Mouse (Mus musculus): ENCODE data around the gene Il17d. TPM values are rescaled to one million over a fixed set of nuclear protein-coding genes. Genes with fewer than 3 reads are reported as not detected.

Il17d gene
- polyA plus RNA-seq (2016; fragmentation: Nextera tagmentation; extraction: Ambion mirVana), result 0.55 and 1.3 TPM in 2 replicates

DNA sequence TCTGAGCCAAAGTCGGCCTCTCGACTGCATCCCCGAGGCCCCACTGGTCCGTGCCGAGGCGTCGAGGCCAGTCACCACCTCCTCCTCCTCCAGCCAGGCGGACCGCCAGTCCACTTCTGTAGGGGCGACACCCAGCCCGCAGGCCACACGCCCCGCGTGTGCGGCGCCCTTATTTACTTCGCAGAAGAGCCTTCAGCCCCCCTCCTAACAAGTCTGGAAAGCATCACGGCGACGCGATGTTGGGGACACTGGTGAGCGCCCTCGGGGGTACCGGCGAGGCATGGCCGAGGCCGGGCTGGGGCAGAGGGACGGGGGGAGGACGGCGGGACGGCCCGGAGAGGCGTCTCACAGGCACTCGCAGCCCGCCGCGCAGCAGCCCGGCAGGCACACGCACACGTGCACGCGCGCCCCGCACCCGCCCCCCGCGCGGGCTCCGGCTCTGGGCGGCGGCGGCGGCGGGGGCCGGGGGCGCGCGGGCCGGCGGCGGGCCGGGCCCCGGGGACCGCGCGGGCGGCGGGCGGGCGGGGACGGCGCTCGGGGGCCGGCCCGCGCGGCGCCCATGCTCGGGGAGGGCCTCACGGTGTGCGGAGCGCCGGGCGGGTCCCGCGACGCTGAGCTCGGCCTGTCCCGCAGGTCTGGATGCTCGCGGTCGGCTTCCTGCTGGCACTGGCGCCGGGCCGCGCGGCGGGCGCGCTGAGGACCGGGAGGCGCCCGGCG is at the start of gene Il17d:
Il17d (plus strand) TSS at position 107 of the 717 bp plus-strand sequence.
- Histone ChIP-seq H3K27me3 (ENCODE audit: insufficient read depth, poor library complexity, severe bottlenecking) (peaks cover 59% of the 10 kb centered on the region), H3K4me3 (peak within 1 kb of the TSS; percentile 92), H3K4me1 (peaks cover 18% of the 10 kb centered on the region), H3K27ac (peak within 1 kb of the TSS; percentile 79), H3K36me3 (no peaks in the 10 kb centered on the region), H3K9me3 (no peaks in the 10 kb centered on the region)
- WGBS, result 8% methylated on average over 104 of the region's 104 CpGs
- no peak for DNase-seq (ENCODE audit: low spot score)

DNA sequence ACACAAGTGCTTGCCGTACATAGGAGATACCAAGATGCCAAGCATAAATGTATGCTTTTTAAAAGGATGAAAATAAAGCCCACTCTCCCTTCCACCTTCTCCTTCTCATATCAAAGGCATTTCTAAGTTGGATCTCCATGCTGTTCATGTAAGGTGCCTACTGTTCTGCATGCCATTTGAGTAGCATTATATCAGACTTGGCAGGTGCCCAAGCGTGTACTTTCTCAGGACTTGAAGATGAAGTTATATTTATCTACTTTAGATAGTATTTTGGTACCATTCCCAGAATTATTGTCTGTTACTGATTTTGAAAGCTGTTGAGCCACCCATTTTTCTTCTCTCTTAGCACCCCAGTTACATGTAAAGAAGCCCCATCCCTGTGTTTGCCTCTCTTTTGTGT is 49.5 kb upstream of the Il17d start:
- H3K9me3 ChIP-seq, result no peaks in the 10 kb centered on the region
- WGBS, result 75% methylated on average over 2 of the region's 2 CpGs
- H3K36me3 ChIP-seq, result no peaks in the 10 kb centered on the region
- no peak overlapping the region for H3K27ac ChIP-seq
- no peak overlapping the region for H3K4me3 ChIP-seq
- H3K27me3 ChIP-seq (ENCODE audit: insufficient read depth, poor library complexity, severe bottlenecking), result no peaks in the 10 kb centered on the region
- no peaks in the 10 kb centered on the region for H3K4me1 ChIP-seq
- DNase-seq (ENCODE audit: low spot score), result no peak

DNA sequence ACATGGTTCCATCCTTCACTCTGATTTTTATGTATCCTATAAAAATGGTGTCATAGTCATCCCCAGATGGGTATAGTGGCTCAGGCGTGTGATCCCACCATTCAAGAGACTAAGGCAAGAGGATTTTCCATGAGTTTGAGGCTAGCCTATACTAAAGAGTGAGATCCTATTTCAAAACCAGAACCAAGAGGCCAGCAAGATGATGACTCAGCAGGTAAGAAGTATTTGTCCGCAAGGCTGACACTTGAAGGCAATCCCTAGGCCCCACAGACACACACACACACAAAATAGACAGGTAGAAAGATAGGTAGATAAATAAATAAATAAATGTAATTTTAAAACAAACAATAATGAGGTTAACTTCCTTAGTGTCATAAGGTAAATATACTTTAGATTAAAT is 42.3 kb upstream of the Il17d start:
- DNase-seq (ENCODE audit: low spot score), result no peak
- Histone ChIP-seq H3K27ac (no peak overlapping the region), H3K36me3 (no peaks in the 10 kb centered on the region), H3K27me3 (ENCODE audit: insufficient read depth, poor library complexity, severe bottlenecking) (no peaks in the 10 kb centered on the region), H3K4me3 (no peak overlapping the region), H3K4me1 (no peaks in the 10 kb centered on the region), H3K9me3 (no peaks in the 10 kb centered on the region)
- 88% methylated on average over 2 of the region's 2 CpGs for WGBS

DNA sequence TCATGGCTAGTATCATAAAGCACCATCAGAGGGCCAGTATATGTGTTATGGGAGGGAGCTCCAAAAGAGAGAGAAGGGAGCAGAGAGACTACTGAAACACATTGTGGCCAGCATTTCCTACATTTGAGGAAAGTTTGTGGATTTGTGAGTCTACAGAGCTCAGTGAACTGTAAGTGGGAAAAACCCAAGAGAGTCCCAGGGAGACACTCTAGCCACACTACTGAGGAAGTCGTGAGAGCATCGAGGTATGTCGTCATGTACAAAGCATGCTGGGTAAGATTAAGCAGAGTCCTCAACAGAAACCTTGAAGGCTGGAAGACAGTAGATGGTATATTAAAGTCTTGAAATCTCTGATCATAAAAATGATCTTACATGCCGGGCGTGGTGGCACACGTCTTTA is 40.4 kb upstream of the Il17d start:
- Histone ChIP-seq H3K4me1 (no peaks in the 10 kb centered on the region), H3K4me3 (no peak overlapping the region), H3K36me3 (no peaks in the 10 kb centered on the region), H3K27me3 (ENCODE audit: insufficient read depth, poor library complexity, severe bottlenecking) (no peaks in the 10 kb centered on the region), H3K27ac (no peak overlapping the region), H3K9me3 (no peaks in the 10 kb centered on the region)
- DNase-seq (ENCODE audit: low spot score), result no peak
- WGBS, result 93% methylated on average over 6 of the region's 6 CpGs

DNA sequence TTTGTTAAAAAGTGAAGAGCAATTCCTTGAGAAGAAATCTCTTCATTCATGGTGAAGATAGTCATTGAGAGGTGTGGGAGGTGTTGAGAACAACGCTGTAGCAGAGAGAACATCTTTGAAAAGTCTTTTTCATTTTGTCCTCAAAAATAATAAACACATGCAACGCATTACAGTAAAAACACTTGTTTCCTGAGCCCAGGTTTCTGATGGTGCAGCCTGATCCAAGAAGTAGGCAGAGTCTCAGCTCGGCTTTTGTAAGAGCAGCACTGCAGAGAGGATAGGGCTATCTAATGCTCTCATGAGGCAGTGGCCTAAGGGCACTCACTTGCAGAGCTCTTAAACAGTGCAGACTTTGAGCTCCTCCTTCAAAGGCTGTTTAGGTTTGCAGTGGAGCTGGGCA is 34.9 kb upstream of the Il17d start:
- Histone ChIP-seq H3K36me3 (no peaks in the 10 kb centered on the region; the same call in 1 of the 2 replicates), H3K27ac (no peak overlapping the region), H3K4me1 (no peaks in the 10 kb centered on the region), H3K4me3 (no peak overlapping the region), H3K27me3 (ENCODE audit: insufficient read depth, poor library complexity, severe bottlenecking) (no peaks in the 10 kb centered on the region), H3K9me3 (no peaks in the 10 kb centered on the region)
- no peak for DNase-seq (ENCODE audit: low spot score)
- 77% methylated on average over 3 of the region's 3 CpGs for WGBS

DNA sequence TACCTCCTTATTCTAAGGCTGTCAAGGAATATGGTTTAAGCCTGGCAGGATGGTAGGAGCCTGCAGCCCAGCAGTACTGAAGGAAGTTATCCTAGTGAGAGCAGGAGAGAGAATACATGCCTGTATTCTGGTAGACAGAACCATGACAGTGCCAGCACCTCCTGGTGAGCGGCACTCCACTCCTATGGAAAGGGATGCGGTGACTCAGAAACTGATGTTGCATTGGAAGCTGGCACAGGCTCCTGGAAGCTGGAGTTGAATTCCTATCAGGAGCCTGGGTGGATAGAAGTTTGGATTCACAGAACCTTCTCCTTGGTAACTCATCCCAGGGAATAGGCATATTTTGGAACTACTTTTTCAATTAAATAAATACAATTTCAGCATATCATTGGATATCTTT is 30.7 kb upstream of the Il17d start:
- Histone ChIP-seq H3K36me3 (no peaks in the 10 kb centered on the region; the same call in 1 of the 2 replicates), H3K27me3 (ENCODE audit: insufficient read depth, poor library complexity, severe bottlenecking) (no peaks in the 10 kb centered on the region), H3K9me3 (no peaks in the 10 kb centered on the region), H3K27ac (no peak overlapping the region), H3K4me3 (no peak overlapping the region), H3K4me1 (no peaks in the 10 kb centered on the region)
- WGBS, result 78% methylated on average over 2 of the region's 2 CpGs
- DNase-seq (ENCODE audit: low spot score), result peak; percentile 14

DNA sequence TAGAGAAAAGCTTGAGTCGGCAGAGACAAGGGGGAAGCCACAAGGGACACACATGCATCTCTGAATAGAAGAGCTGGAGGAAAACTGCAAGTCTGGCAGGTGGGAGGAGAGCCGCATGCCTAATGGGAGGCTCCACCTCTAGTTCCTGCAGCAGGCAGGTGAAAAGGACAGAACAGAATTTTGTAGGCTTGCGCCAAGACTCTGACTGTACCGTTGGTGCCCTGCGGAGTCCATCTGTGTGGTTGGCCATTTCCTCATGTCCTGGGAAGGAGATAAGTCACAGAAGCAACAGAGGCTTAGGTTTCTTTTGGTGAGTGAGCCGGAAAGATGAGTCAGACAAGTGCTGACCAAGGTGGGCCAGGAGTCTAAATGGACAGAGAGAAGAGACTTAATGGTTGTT is 20.8 kb upstream of the Il17d start:
- no peak for DNase-seq (ENCODE audit: low spot score)
- H3K4me3 ChIP-seq, result no peak overlapping the region
- H3K4me1 ChIP-seq, result no peaks in the 10 kb centered on the region
- WGBS, result 75% methylated on average over 6 of the region's 6 CpGs
- no peak overlapping the region for H3K27ac ChIP-seq
- no peaks in the 10 kb centered on the region for H3K27me3 ChIP-seq (ENCODE audit: insufficient read depth, poor library complexity, severe bottlenecking)
- H3K9me3 ChIP-seq, result no peaks in the 10 kb centered on the region
- H3K36me3 ChIP-seq, result no peaks in the 10 kb centered on the region

DNA sequence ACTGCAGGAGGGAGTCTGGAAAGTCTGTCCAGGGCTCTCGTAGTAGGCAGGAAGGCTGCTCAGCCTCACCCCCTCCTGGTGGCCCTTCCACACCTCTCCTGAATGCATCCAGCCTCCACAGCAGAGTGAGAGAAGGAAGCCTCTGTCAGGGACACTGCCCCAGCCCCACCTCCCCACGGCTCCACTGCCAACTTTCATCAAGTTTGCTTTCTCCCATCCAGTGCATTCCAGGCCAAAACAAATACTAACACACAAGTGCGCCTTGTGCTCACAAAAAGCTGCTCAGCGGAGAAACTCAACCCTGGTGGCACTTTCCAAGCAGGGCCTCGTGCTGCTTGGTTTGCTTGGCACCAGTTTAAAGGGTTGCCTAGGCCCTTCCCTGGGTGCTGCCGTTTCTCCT is 15.0 kb upstream of the Il17d start:
- DNase-seq (ENCODE audit: low spot score), result no peak
- 52% methylated on average over 6 of the region's 6 CpGs for WGBS
- H3K4me3 ChIP-seq, result no peak overlapping the region
- H3K27ac ChIP-seq, result no peak overlapping the region
- no peaks in the 10 kb centered on the region for H3K36me3 ChIP-seq
- H3K4me1 ChIP-seq, result no peaks in the 10 kb centered on the region
- H3K27me3 ChIP-seq (ENCODE audit: insufficient read depth, poor library complexity, severe bottlenecking), result no peaks in the 10 kb centered on the region
- no peaks in the 10 kb centered on the region for H3K9me3 ChIP-seq

DNA sequence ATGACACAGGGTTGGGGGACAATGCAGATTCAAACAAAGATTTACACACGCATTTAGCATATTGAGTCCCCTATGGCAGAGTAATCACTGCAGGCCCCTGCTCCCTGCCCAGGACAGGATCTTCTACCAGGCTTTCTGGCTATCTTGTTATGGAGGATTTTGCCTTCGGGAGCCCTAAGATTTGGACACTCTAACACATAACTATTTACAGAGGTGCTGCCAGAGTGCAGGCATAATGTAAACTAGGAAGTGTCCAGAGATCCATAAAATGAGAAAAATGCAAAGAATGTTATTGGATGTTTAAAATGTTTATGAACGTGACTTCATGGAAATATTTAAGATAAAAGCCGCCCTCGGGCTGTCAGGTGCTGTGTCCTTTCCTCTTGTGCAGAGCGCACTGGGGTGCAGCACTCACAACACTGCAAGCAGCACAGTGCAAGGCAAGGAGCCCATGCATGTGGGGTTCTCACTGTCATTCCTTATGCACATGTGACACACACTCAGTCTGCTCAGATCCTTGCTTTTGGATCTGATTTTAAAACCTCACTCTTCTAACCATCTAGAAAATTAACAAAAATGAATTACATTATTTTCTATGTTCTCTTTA is 9.3 kb upstream of the Il17d start:
- H3K4me1 ChIP-seq, result no peaks in the 10 kb centered on the region
- WGBS, result 65% methylated on average over 6 of the region's 6 CpGs
- no peaks in the 10 kb centered on the region for H3K36me3 ChIP-seq
- H3K9me3 ChIP-seq, result no peaks in the 10 kb centered on the region
- H3K27me3 ChIP-seq (ENCODE audit: insufficient read depth, poor library complexity, severe bottlenecking), result no peaks in the 10 kb centered on the region
- H3K4me3 ChIP-seq, result no peak overlapping the region
- no peak overlapping the region for H3K27ac ChIP-seq
- no peak for DNase-seq (ENCODE audit: low spot score)

DNA sequence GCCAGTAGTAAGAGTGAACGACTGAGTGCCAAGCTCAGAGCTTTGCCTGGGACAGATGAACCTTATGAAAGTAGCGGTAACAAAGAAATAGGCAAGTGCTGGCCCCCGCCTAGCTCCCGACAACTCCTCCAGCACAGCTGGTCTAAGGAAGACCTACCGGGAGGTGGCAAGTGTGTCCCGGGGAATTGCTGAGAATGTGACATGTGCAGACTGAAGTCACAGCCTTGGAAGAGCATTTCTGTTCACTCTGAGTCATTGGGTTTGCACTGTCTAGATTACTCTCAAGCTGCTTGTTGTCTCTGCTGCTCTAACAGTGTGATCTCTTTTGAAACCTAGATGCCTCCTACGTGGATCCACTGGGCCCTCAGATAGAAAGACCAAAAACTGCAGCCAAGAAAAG is 7.6 kb upstream of the Il17d start:
- Histone ChIP-seq H3K27ac (no peak overlapping the region), H3K4me3 (no peak overlapping the region), H3K27me3 (ENCODE audit: insufficient read depth, poor library complexity, severe bottlenecking) (no peaks in the 10 kb centered on the region), H3K9me3 (no peaks in the 10 kb centered on the region), H3K36me3 (no peaks in the 10 kb centered on the region), H3K4me1 (no peaks in the 10 kb centered on the region)
- 79% methylated on average over 7 of the region's 7 CpGs for WGBS
- no peak for DNase-seq (ENCODE audit: low spot score)

DNA sequence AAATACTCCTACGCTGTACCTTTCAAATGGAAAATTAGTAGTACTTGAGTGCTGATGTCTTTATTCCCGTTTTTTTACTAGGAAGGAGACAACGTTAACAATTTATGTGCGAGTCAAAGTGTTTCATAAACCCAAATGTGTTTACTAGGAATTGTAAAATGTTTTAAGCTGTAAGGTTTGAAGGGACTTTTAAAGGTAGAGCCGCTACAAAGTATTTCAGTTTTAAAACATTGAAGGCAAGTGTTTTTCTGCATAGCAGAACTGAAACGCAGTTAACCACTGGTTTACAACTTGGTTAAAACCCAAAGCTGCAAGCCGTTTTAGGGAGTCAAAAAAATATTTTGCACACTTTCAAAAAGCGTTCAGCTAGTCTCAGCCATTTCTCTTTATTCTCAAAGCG is 815 bp upstream of the Il17d start:
- no peak overlapping the region; the same call in 1 of the 2 replicates for H3K4me3 ChIP-seq
- H3K4me1 ChIP-seq, result peaks cover 12% of the 10 kb centered on the region
- DNase-seq (ENCODE audit: low spot score), result no peak
- no peaks in the 10 kb centered on the region for H3K9me3 ChIP-seq
- no peak overlapping the region for H3K27ac ChIP-seq
- 89% methylated on average over 9 of the region's 9 CpGs for WGBS
- peaks cover 58% of the 10 kb centered on the region for H3K27me3 ChIP-seq (ENCODE audit: insufficient read depth, poor library complexity, severe bottlenecking)
- no peaks in the 10 kb centered on the region for H3K36me3 ChIP-seq

DNA sequence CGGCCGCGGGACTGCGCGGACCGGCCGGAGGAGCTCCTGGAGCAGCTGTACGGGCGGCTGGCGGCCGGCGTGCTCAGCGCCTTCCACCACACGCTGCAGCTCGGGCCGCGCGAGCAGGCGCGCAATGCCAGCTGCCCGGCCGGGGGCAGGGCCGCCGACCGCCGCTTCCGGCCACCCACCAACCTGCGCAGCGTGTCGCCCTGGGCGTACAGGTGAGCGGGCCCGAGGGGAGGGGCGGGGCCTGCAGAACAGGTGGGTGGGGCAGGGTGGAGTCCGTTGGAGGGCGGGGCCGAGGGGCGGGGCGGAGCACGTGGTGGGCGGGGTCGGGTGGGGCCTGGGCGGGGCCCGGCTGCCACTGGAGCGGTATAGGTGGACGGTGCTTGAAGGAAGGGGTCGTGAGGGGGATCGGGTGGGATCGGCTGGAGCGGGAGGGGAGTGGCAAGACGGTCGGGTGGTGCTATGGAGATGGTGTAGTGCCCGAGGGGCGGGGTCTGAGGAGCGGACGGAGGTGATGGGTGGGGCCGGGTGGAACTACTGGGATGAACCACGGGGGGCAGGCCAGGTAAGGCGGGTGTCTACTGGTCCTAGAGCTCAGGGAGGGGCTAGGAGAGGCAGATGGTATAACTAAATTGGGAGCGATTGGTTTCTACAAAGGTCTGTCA is 942 bp downstream of the Il17d start:
- Histone ChIP-seq H3K4me1 (peaks cover 18% of the 10 kb centered on the region), H3K4me3 (peak overlapping the region; percentile 92), H3K9me3 (no peaks in the 10 kb centered on the region), H3K27me3 (ENCODE audit: insufficient read depth, poor library complexity, severe bottlenecking) (peaks cover 59% of the 10 kb centered on the region), H3K27ac (peak overlapping the region; percentile 79), H3K36me3 (no peaks in the 10 kb centered on the region)
- WGBS, result under 1% methylated on average over 53 of the region's 60 CpGs
- peak; percentile 86 for DNase-seq (ENCODE audit: low spot score)

DNA sequence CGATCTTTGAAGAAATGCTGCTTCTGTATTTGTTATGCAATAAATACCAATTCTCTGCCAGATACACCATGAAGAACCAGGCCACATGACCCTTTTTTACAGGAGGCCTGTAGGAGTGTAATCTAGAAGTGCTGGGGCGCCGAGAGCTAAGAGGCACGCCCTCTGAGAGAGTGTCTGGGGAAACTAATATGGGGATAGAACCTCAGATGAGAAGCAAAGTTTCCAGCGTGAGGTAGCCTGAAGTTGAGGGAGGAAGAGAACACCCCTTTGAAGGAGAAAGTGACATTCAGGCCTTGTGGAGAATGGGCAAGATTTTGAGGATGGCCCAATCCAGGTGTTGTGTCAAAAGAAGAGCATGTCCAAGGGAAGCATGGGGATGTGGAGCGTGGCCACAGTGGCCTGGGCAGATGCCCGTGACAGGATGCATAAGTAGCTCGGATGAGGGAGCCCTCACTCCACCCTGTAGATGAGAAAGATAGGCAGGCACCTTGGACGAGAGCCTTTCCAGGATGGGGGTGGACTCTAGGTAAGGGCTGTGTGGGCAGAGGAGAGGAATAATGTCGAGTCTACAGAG is 1.6 kb downstream of the Il17d start:
- H3K27me3 ChIP-seq (ENCODE audit: insufficient read depth, poor library complexity, severe bottlenecking), result peaks cover 59% of the 10 kb centered on the region
- no peak overlapping the region for H3K27ac ChIP-seq
- peaks cover 18% of the 10 kb centered on the region for H3K4me1 ChIP-seq
- no peaks in the 10 kb centered on the region for H3K9me3 ChIP-seq
- H3K36me3 ChIP-seq, result no peaks in the 10 kb centered on the region
- H3K4me3 ChIP-seq, result peak overlapping the region; percentile 92
- 51% methylated on average over 10 of the region's 10 CpGs for WGBS
- DNase-seq (ENCODE audit: low spot score), result no peak
